Mouse (Mus musculus) liver, embryonic 13.5 days (tissue): ENCODE data around the gene Rprd2. TPM values are rescaled to one million over a fixed set of nuclear protein-coding genes. Genes with fewer than 3 reads are reported as not detected.
"Not testable (repeated sequence)": the region's sequence is repeated elsewhere in the genome, so short reads cannot be mapped to it uniquely, and the experiment has no call there.

ENCODE experiments used
- ATAC-seq: fragments of 200-750 bp; cut with Nextera tagmentation; 2 replicates; pipeline ENCODE4 v1.8.0; 2017; ENCODE audit warnings: low read depth, mild to moderate bottlenecking, moderate number of reproducible peaks, moderate library complexity
- DNase-seq: peaks from one replicate; pipeline ENCODE4 v3.0.0; 2022
- H3K27ac ChIP-seq: fragments of 300-500 bp; sonication (generic); 2 replicates; pipeline ENCODE4 v1.5.1; 2015; ENCODE audit warnings: moderate library complexity, mild to moderate bottlenecking, inconsistent platforms
- H3K27me3 ChIP-seq: fragments of 300-500 bp; sonication (generic); 2 replicates; pipeline ENCODE4 v1.6.1; 2015; ENCODE audit warnings: mild to moderate bottlenecking, inconsistent platforms
- H3K36me3 ChIP-seq: fragments of 300-500 bp; sonication (generic); 2 replicates; pipeline ENCODE4 v1.6.1; 2015; ENCODE audit warnings: mild to moderate bottlenecking, inconsistent platforms
- H3K4me1 ChIP-seq: fragments of 300-500 bp; sonication (generic); replicated peaks from 2 replicates; pipeline ENCODE4 v1.6.1; 2015; ENCODE audit warnings: inconsistent platforms
- H3K4me2 ChIP-seq: fragments of 300-500 bp; sonication (generic); 2 replicates; pipeline ENCODE4 v1.6.1; 2015; ENCODE audit warnings: inconsistent platforms, mild to moderate bottlenecking, moderate library complexity
- H3K4me3 ChIP-seq: fragments of 300-500 bp; sonication (generic); replicated peaks from 2 replicates; pipeline ENCODE4 v1.5.1; 2015; ENCODE audit warnings: mild to moderate bottlenecking, inconsistent platforms
- H3K9ac ChIP-seq: fragments of 300-500 bp; sonication (generic); 2 replicates; pipeline ENCODE4 v1.6.1; 2015; ENCODE audit warnings: mild to moderate bottlenecking, inconsistent platforms
- H3K9me3 ChIP-seq: fragments of 300-500 bp; sonication (generic); replicated peaks from 2 replicates; pipeline ENCODE4 v1.6.1; 2016; ENCODE audit warnings: inconsistent platforms
- WGBS: fragments of 180-500 bp; shearing (Covaris S2); methylation state at CpG from one replicate; pipeline ENCODE4 v1.1.7; 2015; ENCODE audit not compliant: insufficient replicate concordance; 5-methylcytosine and 5-hydroxymethylcytosine counted together
- polyA plus RNA-seq: library from polyadenylated mRNA; unstranded; fragments of >200 nt; fragmentation: Nextera tagmentation; extraction: Ambion mirVana; gene quantifications from 2 replicates; pipeline ENCODE4 v1.2.1, GENCODE M21; 2015

Gene Rprd2
- polyA plus RNA-seq, 1 experiment from 2014 or later, result 7.9 TPM

- Histone ChIP-seq H3K4me3 (peak overlapping the region; percentile 85), H3K27ac (no peak overlapping the region)
- WGBS, result 62% methylated on average over 3 of the region's 3 CpGs
Measured at GRCm38 (mm10) chr3:95816681-95817080, 2.0 kb downstream of the Rprd2 start.

GRCm38 (mm10) chr3:95808384-95808783 lies 10.3 kb downstream of the Rprd2 start:
- Histone ChIP-seq H3K4me1 (peaks cover 65% of the 10 kb centered on the region), H3K27me3 (no peaks in the 10 kb centered on the region), H3K4me2 (no peak overlapping the region), H3K4me3 (no peak overlapping the region), H3K9me3 (no peaks in the 10 kb centered on the region), H3K36me3 (peaks cover 22% of the 10 kb centered on the region), H3K9ac (no peak overlapping the region), H3K27ac (no peak overlapping the region)
- WGBS, result 42% methylated on average over 2 of the region's 2 CpGs
- ATAC-seq, result no peak
- DNase-seq, result no peak

More at GRCm38 (mm10) chr3:95816681-95817080, 2.0 kb downstream of the Rprd2 start:
- Histone ChIP-seq H3K4me2 (peak overlapping the region; percentile 77), H3K36me3 (0 out of 2 replicates have a peak, but pooled peaks cover 4% of the 10 kb centered on the region), H3K27me3 (no peaks in the 10 kb centered on the region), H3K9ac (peak overlapping the region; percentile 55; the same call in 1 of the 2 replicates), H3K4me1 (peaks cover 62% of the 10 kb centered on the region), H3K9me3 (no peaks in the 10 kb centered on the region)
- ATAC-seq (no peak), DNase-seq (no peak)

- not testable (repeated sequence) for H3K27ac ChIP-seq, DNase-seq, H3K4me3 ChIP-seq, ATAC-seq, H3K9me3 ChIP-seq, H3K27me3 ChIP-seq, H3K9ac ChIP-seq, H3K4me2 ChIP-seq
- 70% methylated on average over 6 of the region's 6 CpGs for WGBS
- Histone ChIP-seq H3K36me3 (peaks cover 22% of the 10 kb centered on the region), H3K4me1 (peaks cover 67% of the 10 kb centered on the region)
Measured at GRCm38 (mm10) chr3:95807630-95808029, 11.0 kb downstream of the Rprd2 start.

GRCm38 (mm10) chr3:95806677-95807076 lies 12.0 kb downstream of the Rprd2 start:
- Histone ChIP-seq H3K4me1 (peaks cover 65% of the 10 kb centered on the region), H3K27ac (no peak overlapping the region), H3K4me3 (no peak overlapping the region), H3K27me3 (no peaks in the 10 kb centered on the region), H3K36me3 (peaks cover 17% of the 10 kb centered on the region), H3K4me2 (no peak overlapping the region), H3K9me3 (no peaks in the 10 kb centered on the region), H3K9ac (no peak overlapping the region)
- DNase-seq, result no peak
- 8% methylated on average over 1 of the region's 1 CpGs for WGBS
- ATAC-seq, result no peak

- Histone ChIP-seq H3K4me2 (no peak overlapping the region), H3K9ac (no peak overlapping the region), H3K4me3 (no peak overlapping the region), H3K36me3 (peaks cover 17% of the 10 kb centered on the region), H3K27ac (no peak overlapping the region), H3K4me1 (peaks cover 43% of the 10 kb centered on the region), H3K9me3 (no peaks in the 10 kb centered on the region), H3K27me3 (no peaks in the 10 kb centered on the region)
- ATAC-seq, result no peak
- 87% methylated on average over 4 of the region's 4 CpGs for WGBS
- DNase-seq, result no peak
Measured at GRCm38 (mm10) chr3:95803851-95804250, 14.8 kb downstream of the Rprd2 start.

- no peak for ATAC-seq
- Histone ChIP-seq H3K27me3 (no peaks in the 10 kb centered on the region), H3K9me3 (no peaks in the 10 kb centered on the region)
Measured at GRCm38 (mm10) chr3:95798756-95799155, 19.9 kb downstream of the Rprd2 start.

GRCm38 (mm10) chr3:95794299-95794698 lies 24.4 kb downstream of the Rprd2 start:
- no peaks in the 10 kb centered on the region for H3K27me3 ChIP-seq
- H3K4me1 ChIP-seq, result peaks cover 7% of the 10 kb centered on the region; the same call in 1 of the 2 replicates
- H3K36me3 ChIP-seq, result 0 out of 2 replicates have a peak, but pooled peaks cover 1% of the 10 kb centered on the region
- 79% methylated on average over 1 of the region's 1 CpGs for WGBS
- no peak for ATAC-seq
- DNase-seq, result no peak
- H3K4me3 ChIP-seq, result no peak overlapping the region
- H3K9me3 ChIP-seq, result no peaks in the 10 kb centered on the region
- no peak overlapping the region for H3K27ac ChIP-seq
- no peak overlapping the region for H3K9ac ChIP-seq
- no peak overlapping the region for H3K4me2 ChIP-seq

More at GRCm38 (mm10) chr3:95798756-95799155, 19.9 kb downstream of the Rprd2 start:
- Histone ChIP-seq H3K36me3 (no peaks in the 10 kb centered on the region), H3K4me2 (no peak overlapping the region), H3K27ac (no peak overlapping the region), H3K4me1 (peaks cover 24% of the 10 kb centered on the region), H3K9ac (no peak overlapping the region), H3K4me3 (no peak overlapping the region)
- 68% methylated on average over 4 of the region's 4 CpGs for WGBS
- DNase-seq, result no peak

- Histone ChIP-seq H3K4me2 (no peak overlapping the region), H3K4me3 (no peak overlapping the region), H3K9ac (no peak overlapping the region), H3K27ac (no peak overlapping the region), H3K36me3 (0 out of 2 replicates have a peak, but pooled peaks cover 5% of the 10 kb centered on the region), H3K27me3 (no peaks in the 10 kb centered on the region), H3K9me3 (no peaks in the 10 kb centered on the region), H3K4me1 (peaks cover 7% of the 10 kb centered on the region; the same call in 1 of the 2 replicates)
- no peak for ATAC-seq
- no peak for DNase-seq
- 74% methylated on average over 2 of the region's 2 CpGs for WGBS
Measured at GRCm38 (mm10) chr3:95793662-95794061, 25.0 kb downstream of the Rprd2 start.

- no peak for ATAC-seq
- Histone ChIP-seq H3K4me3 (no peak overlapping the region), H3K27me3 (no peaks in the 10 kb centered on the region), H3K9ac (no peak overlapping the region), H3K9me3 (no peaks in the 10 kb centered on the region), H3K36me3 (peaks cover 65% of the 10 kb centered on the region), H3K4me1 (no peaks in the 10 kb centered on the region), H3K4me2 (no peak overlapping the region), H3K27ac (no peak overlapping the region)
- 91% methylated on average over 4 of the region's 4 CpGs for WGBS
- DNase-seq, result no peak
Measured at GRCm38 (mm10) chr3:95785501-95785900, 33.2 kb downstream of the Rprd2 start.

GRCm38 (mm10) chr3:95771985-95772384 lies 46.7 kb downstream of the Rprd2 start:
- Histone ChIP-seq H3K36me3 (peaks cover 57% of the 10 kb centered on the region), H3K4me1 (peaks cover 4% of the 10 kb centered on the region), H3K4me2 (no peak overlapping the region), H3K4me3 (no peak overlapping the region), H3K27ac (no peak overlapping the region), H3K9me3 (no peaks in the 10 kb centered on the region), H3K27me3 (no peaks in the 10 kb centered on the region), H3K9ac (no peak overlapping the region)
- DNase-seq, result no peak
- ATAC-seq, result no peak

GRCm38 (mm10) chr3:95765534-95765933 lies 53.1 kb downstream of the Rprd2 start:
- no peaks in the 10 kb centered on the region for H3K9me3 ChIP-seq
- no peak overlapping the region for H3K9ac ChIP-seq
- no peak for DNase-seq
- no peak overlapping the region for H3K4me3 ChIP-seq
- no peaks in the 10 kb centered on the region for H3K27me3 ChIP-seq
- 81% methylated on average over 10 of the region's 10 CpGs for WGBS
- no peak for ATAC-seq
- H3K4me1 ChIP-seq, result no peaks in the 10 kb centered on the region
- H3K27ac ChIP-seq, result no peak overlapping the region
- peaks cover 50% of the 10 kb centered on the region for H3K36me3 ChIP-seq
- H3K4me2 ChIP-seq, result no peak overlapping the region

- Histone ChIP-seq H3K9me3 (no peaks in the 10 kb centered on the region), H3K4me3 (no peak overlapping the region)
- ATAC-seq, result no peak
Measured at GRCm38 (mm10) chr3:95763811-95764210, 54.9 kb downstream of the Rprd2 start.

More at GRCm38 (mm10) chr3:95763811-95764210, 54.9 kb downstream of the Rprd2 start:
- no peak overlapping the region for H3K27ac ChIP-seq
- H3K36me3 ChIP-seq, result peaks cover 41% of the 10 kb centered on the region
- H3K4me2 ChIP-seq, result no peak overlapping the region
- WGBS, result 85% methylated on average over 10 of the region's 10 CpGs
- H3K4me1 ChIP-seq, result no peaks in the 10 kb centered on the region
- no peak overlapping the region for H3K9ac ChIP-seq
- no peaks in the 10 kb centered on the region for H3K27me3 ChIP-seq
- no peak for DNase-seq
